Mouse (Mus musculus) layer of hippocampus, postnatal 14 days (tissue): ENCODE results near the gene Ccl7. TPM values are rescaled to one million over a fixed set of nuclear protein-coding genes. Genes with fewer than 3 reads are reported as not detected.

ENCODE experiments used
- DNase-seq, 2 experiments: peaks; one replicate each; pipeline ENCODE4 v3.0.0; 2021 to 2022; ENCODE audit warnings: low spot score in 2 of 2, mixed read lengths in 1 of 2
- long read RNA-seq, 2 experiments: library from polyadenylated mRNA; stranded (forward); transcript quantifications; one replicate each; pipeline ENCODE4 v2.0.0; 2021
- total RNA-seq, 2 experiments: library from RNA; stranded (reverse); gene quantifications; 2 replicates each; pipeline ENCODE4 v1.2.3; 2021

Ccl7 gene
- total RNA-seq: not detected
- long read RNA-seq, experiment 1: 0 reads
- long read RNA-seq, experiment 2, partial matches to known transcripts: 0 of 1 reads
- long read RNA-seq, experiment 2, other reads (novel, unspliced or antisense): 0 of 1 reads

GRCm38 (mm10) chr11:82045471-82045870 lies at the start of gene Ccl7:
Gene Ccl7, plus strand, starts transcription at chr11:82045712.
- DNase-seq: peak in 1 of 2 experiments; percentile 30

- DNase-seq: peak; percentile 81 to 86
Measured at GRCm38 (mm10) chr11:81996172-81996841, 49.2 kb upstream of the Ccl7 start.

GRCm38 (mm10) chr11:81997085-81997484 lies 48.4 kb upstream of the Ccl7 start:
- no peak for DNase-seq

- DNase-seq: no peak
Measured at GRCm38 (mm10) chr11:81998646-81999045, 46.9 kb upstream of the Ccl7 start.

- no peak for DNase-seq
Measured at GRCm38 (mm10) chr11:81999469-81999868, 46.0 kb upstream of the Ccl7 start.

- no peak for DNase-seq
Measured at GRCm38 (mm10) chr11:82000581-82000980, 44.9 kb upstream of the Ccl7 start.

- no peak for DNase-seq
Measured at GRCm38 (mm10) chr11:82004810-82005209, 40.7 kb upstream of the Ccl7 start.

- no peak for DNase-seq
Measured at GRCm38 (mm10) chr11:82006796-82007423, 38.6 kb upstream of the Ccl7 start.

- no peak for DNase-seq
Measured at GRCm38 (mm10) chr11:82010115-82010514, 35.4 kb upstream of the Ccl7 start.

- no peak for DNase-seq
Measured at GRCm38 (mm10) chr11:82011411-82012193, 33.9 kb upstream of the Ccl7 start.

- DNase-seq: no peak
Measured at GRCm38 (mm10) chr11:82013756-82014155, 31.8 kb upstream of the Ccl7 start.

- DNase-seq: no peak
Measured at GRCm38 (mm10) chr11:82015066-82015465, 30.4 kb upstream of the Ccl7 start.

- no peak for DNase-seq
Measured at GRCm38 (mm10) chr11:82016181-82016780, 29.2 kb upstream of the Ccl7 start.

GRCm38 (mm10) chr11:82019389-82019788 lies 26.1 kb upstream of the Ccl7 start:
- DNase-seq: no peak

GRCm38 (mm10) chr11:82019793-82020192 lies 25.7 kb upstream of the Ccl7 start:
- no peak for DNase-seq

GRCm38 (mm10) chr11:82021406-82021805 lies 24.1 kb upstream of the Ccl7 start:
- no peak for DNase-seq

- no peak for DNase-seq
Measured at GRCm38 (mm10) chr11:82022504-82023056, 22.9 kb upstream of the Ccl7 start.

GRCm38 (mm10) chr11:82023769-82024168 lies 21.7 kb upstream of the Ccl7 start:
- no peak for DNase-seq

- no peak for DNase-seq
Measured at GRCm38 (mm10) chr11:82030171-82030570, 15.3 kb upstream of the Ccl7 start.

GRCm38 (mm10) chr11:82032136-82032535 lies 13.4 kb upstream of the Ccl7 start:
- no peak for DNase-seq

- no peak for DNase-seq
Measured at GRCm38 (mm10) chr11:82032678-82033344, 12.7 kb upstream of the Ccl7 start.
